Mouse (Mus musculus) liver, postnatal 0 days (tissue): ENCODE measurements around the gene Ctla4.

Source experiments
- CTCF ChIP-seq: sonication (generic); IDR thresholded peaks from 2 replicates; pipeline ENCODE4 v1.5.1; 2016; ENCODE audit warnings: antibody characterized with exemption, low read depth
- EP300 ChIP-seq: IDR thresholded peaks from 2 replicates; pipeline ENCODE4 v1.6.1; 2016; ENCODE audit warnings: antibody characterized with exemption, low read depth, mild to moderate bottlenecking

DNA sequence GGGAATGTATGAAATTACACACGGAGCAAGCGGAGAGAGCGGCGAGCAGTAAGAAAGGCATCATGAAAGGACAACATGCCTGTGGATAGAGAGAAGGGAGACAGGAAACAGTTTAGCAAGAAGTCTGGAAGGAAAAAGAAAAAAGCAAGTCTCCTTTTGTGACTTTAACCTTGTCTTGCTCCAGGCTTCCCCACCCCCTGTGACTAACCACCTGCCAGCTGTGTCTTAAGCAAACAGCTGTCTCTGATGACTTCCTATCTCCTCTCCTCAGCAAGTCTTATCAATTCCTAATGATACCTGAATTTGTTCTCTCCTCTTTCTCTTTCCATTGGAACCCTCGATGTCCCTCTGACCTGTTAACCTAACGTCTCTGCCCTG is 34.0 kb upstream of the Ctla4 start:
- TF ChIP-seq CTCF (no peak), EP300 (no peak)
